Mouse (Mus musculus): Measurements from ENCODE around the gene Ypel3.

DNA sequence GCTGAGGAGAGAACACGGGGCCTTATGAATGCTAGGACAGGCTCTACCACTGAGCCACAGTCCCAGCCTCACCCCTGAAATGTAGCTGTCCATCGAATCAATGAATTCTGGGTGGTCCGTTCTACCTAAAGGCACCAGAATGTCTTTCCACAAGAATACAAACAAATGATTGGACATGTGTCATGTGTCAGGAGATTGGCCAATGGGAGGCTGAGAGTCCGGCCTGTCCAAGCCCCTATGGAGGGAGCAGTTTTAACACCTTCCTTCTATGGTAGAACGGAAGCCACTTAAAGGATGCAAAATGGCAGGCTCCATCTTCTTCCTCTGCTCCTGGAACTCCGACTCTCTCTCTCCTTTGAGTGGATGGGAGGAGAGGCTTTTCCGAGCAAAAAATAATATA is 40.8 kb downstream of the Ypel3 start:
- TF ChIP-seq MAFK (IDR thresholded peaks at IDR 0.05; ENCODE audit: insufficient replicate concordance, low read length) (no peak), CTCF (conservative IDR thresholded peaks at IDR 0.05 in 1 of 2, IDR thresholded peaks at IDR 0.05 in 1 of 2; ENCODE audit: low read depth in 2 of 2, low read length in 2 of 2) (no peak), USF1 (IDR thresholded peaks at IDR 0.05; ENCODE audit: low read depth, low read length) (no peak), ZC3H11A (IDR thresholded peaks at IDR 0.05; ENCODE audit: low read depth, low read length) (no peak), TCF12 (IDR thresholded peaks at IDR 0.05; ENCODE audit: low read depth, low read length) (no peak), JUN (IDR thresholded peaks at IDR 0.05; ENCODE audit: insufficient read depth, low read depth, low read length) (no peak), POLR2A (IDR thresholded peaks at IDR 0.05; ENCODE audit: low read depth, low read length) (no peak)

Measured in CH12.LX (cell line).